9 mouse cellular contexts compared by ENCODE assay signal in the genomic region with DNA sequence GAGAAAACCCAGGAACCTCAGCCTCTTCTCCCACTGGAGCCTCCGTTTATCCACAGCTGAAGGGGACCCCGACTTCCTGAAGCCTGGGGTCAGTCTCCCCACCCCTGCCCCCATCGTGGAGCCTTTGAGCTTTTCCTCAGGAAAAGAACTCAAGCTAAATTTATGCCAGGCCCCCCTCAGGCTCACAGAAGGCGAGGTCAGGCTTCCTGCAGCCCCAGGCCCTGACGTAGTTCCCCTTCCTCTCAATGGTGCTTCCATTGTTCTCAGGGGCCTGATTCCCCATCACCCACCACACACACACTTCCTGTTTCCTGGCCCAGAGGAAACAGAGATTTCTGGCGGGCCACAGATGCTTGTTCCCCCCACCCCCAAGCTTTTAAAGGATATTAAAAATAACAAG. TPM values are rescaled to one million over a fixed set of nuclear protein-coding genes. Genes with fewer than 3 reads are reported as not detected.
A peak's percentile ranks its signal among the peaks of the same experiment; 100 is the strongest.
DNase-seq lines count a peak whose midpoint lies in the region; ATAC-seq and TF ChIP-seq lines count a peak whose summit lies in the region.
"Had no signal": no experiment of that assay in that cellular context is flagged by ENCODE, and none has a peak within 500 bp of the region (broad histone marks: within the 10 kb centered on the region; RNA-seq: fewer than 3 reads in every experiment).

No protein-coding gene starts in this region.

- H3K27me3 ChIP-seq in E14TG2a.4 (ENCODE audit: insufficient read depth, low read length): no peaks in the 10 kb centered on the region
- H3K27me3 ChIP-seq in limb, embryonic 14.5 days (ENCODE audit: control insufficient read depth, insufficient read depth, low read length): no peaks in the 10 kb centered on the region
- H3K27me3 ChIP-seq in neural tube, embryonic 13.5 days: no peaks in the 10 kb centered on the region

- H3K4me2 ChIP-seq in limb, embryonic 14.5 days (replicated peaks; ENCODE audit: low read depth, low read length, severe bottlenecking): no peak overlapping the region
- H3K4me2 ChIP-seq in neural tube, embryonic 13.5 days: no peak overlapping the region

- 49% methylated on average over 6 of the region's 6 CpGs for WGBS in limb, embryonic 14.5 days
- WGBS in neural tube, embryonic 13.5 days: 37% methylated on average over 6 of the region's 6 CpGs

- H3K36me3 ChIP-seq in E14TG2a.4 (ENCODE audit: insufficient read depth, low read length): no peaks in the 10 kb centered on the region
- H3K36me3 ChIP-seq in limb, embryonic 14.5 days (ENCODE audit: control insufficient read depth, insufficient read depth, low read length): no peaks in the 10 kb centered on the region
- no peaks in the 10 kb centered on the region for H3K36me3 ChIP-seq in neural tube, embryonic 13.5 days

- no peaks in the 10 kb centered on the region for H3K9me3 ChIP-seq in E14TG2a.4 (ENCODE audit: low read length)
- no peaks in the 10 kb centered on the region for H3K9me3 ChIP-seq in limb, embryonic 14.5 days (ENCODE audit: control insufficient read depth, low read length)
- H3K9me3 ChIP-seq in neural tube, embryonic 13.5 days: no peaks in the 10 kb centered on the region

- peak; percentile 57 to 68 for DNase-seq in adrenal gland, postnatal 36 days
- peak; percentile 77 for DNase-seq in heart, postnatal 25 days (ENCODE audit: low spot score)
- DNase-seq in limb, embryonic 14.5 days (ENCODE audit: low spot score): no peak
- no peak for DNase-seq in natural killer cell, adult 2 months (ENCODE audit: low spot score in 2 of 2)
- no peak for DNase-seq in right cerebral cortex, adult 18-20 months
- DNase-seq in layer of hippocampus, postnatal 14 days (ENCODE audit: low spot score in 2 of 2): no peak

- ATAC-seq in limb, embryonic 14.5 days (ENCODE audit: low FRiP score, low read depth): peak; percentile 20; the same call in 1 of the 2 replicates
- no peak for ATAC-seq in neural tube, embryonic 13.5 days (ENCODE audit: low read depth)

- peak overlapping the region; percentile 23; the same call in 1 of the 2 replicates for H3K4me3 ChIP-seq in E14TG2a.4 (replicated peaks; ENCODE audit: low read length)
- H3K4me3 ChIP-seq in limb, embryonic 14.5 days (replicated peaks; ENCODE audit: low read length): no peak overlapping the region
- H3K4me3 ChIP-seq in neural tube, embryonic 13.5 days: no peak overlapping the region

- H3K9ac ChIP-seq in limb, embryonic 14.5 days (ENCODE audit: low read depth, low read length, severe bottlenecking): peak overlapping the region; percentile 3; the same call in 1 of the 2 replicates
- no peak overlapping the region for H3K9ac ChIP-seq in neural tube, embryonic 13.5 days

- intact Hi-C loops in heart, postnatal 25 days (cut with DNase I): no loop called here

- no peak for TF ChIP-seq CTCF in E14TG2a.4 (conservative IDR thresholded peaks at IDR 0.05; ENCODE audit: low read length)

- H3K4me1 ChIP-seq in E14TG2a.4 (replicated peaks; ENCODE audit: low read depth, low read length): peaks cover 58% of the 10 kb centered on the region
- H3K4me1 ChIP-seq in limb, embryonic 14.5 days (ENCODE audit: control insufficient read depth, insufficient read depth, low read length): peaks cover 16% of the 10 kb centered on the region
- H3K4me1 ChIP-seq in neural tube, embryonic 13.5 days (replicated peaks): peaks cover 27% of the 10 kb centered on the region

- H3K27ac ChIP-seq in limb, embryonic 14.5 days (replicated peaks; ENCODE audit: low read depth, low read length): peak overlapping the region; percentile 15
- peak overlapping the region; percentile 59 for H3K27ac ChIP-seq in neural tube, embryonic 13.5 days (replicated peaks)

- no peak for TF ChIP-seq POLR2A in limb, embryonic 14.5 days (IDR thresholded peaks at IDR 0.05; ENCODE audit: borderline replicate concordance, extremely low read depth, insufficient read depth, insufficient read length)

RNA-seq across cellular contexts. Expression of gene Egfl7, which starts 1.4 kb away (rescaled TPM):
- 100 to 1,000 TPM in 1 of 2 experiments, 10 to 100 TPM in 1; 86.2 to 127 TPM for total RNA-seq in adrenal gland, postnatal 36 days (2021)
- total RNA-seq in heart, postnatal 25 days (2021): 100 to 1,000 TPM; 149 to 179 TPM
- 262 and 311 TPM in 2 replicates for polyA plus RNA-seq in limb, embryonic 14.5 days (2012; rRNA removed)
- polyA plus RNA-seq in limb, embryonic 14.5 days (2014; fragmentation: Nextera tagmentation; extraction: Ambion mirVana): 104 and 108 TPM in 2 replicates
- 78.3 and 82.0 TPM in 2 replicates for polyA plus RNA-seq in neural tube, embryonic 13.5 days (2015; fragmentation: Nextera tagmentation; extraction: Ambion mirVana)
- total RNA-seq in layer of hippocampus, postnatal 14 days (2021): 10 to 100 TPM; 80.2 to 84.1 TPM

RNA-seq across cellular contexts. Expression of gene Gm20532, which starts 8.1 kb away (rescaled TPM):
- not detected for total RNA-seq in adrenal gland, postnatal 36 days (2021)
- total RNA-seq in heart, postnatal 25 days (2021): not detected
- polyA plus RNA-seq in limb, embryonic 14.5 days (2012; rRNA removed): not detected in 2 replicates
- polyA plus RNA-seq in limb, embryonic 14.5 days (2014; fragmentation: Nextera tagmentation; extraction: Ambion mirVana): not detected in 2 replicates
- not detected in 2 replicates for polyA plus RNA-seq in neural tube, embryonic 13.5 days (2015; fragmentation: Nextera tagmentation; extraction: Ambion mirVana)
- total RNA-seq in layer of hippocampus, postnatal 14 days (2021): not detected
- polyA plus RNA-seq: cortical plate, adult 2 months had no signal

RNA-seq across cellular contexts. Expression of gene Agpat2, which starts 25.8 kb away (rescaled TPM):
- 100 to 1,000 TPM; 301 to 364 TPM for total RNA-seq in adrenal gland, postnatal 36 days (2021)
- total RNA-seq in heart, postnatal 25 days (2021): 10 to 100 TPM; 49.7 to 51.6 TPM
- polyA plus RNA-seq in limb, embryonic 14.5 days (2012; rRNA removed): 27.8 and 35.1 TPM in 2 replicates
- polyA plus RNA-seq in limb, embryonic 14.5 days (2014; fragmentation: Nextera tagmentation; extraction: Ambion mirVana): 24.1 and 28.9 TPM in 2 replicates
- polyA plus RNA-seq in neural tube, embryonic 13.5 days (2015; fragmentation: Nextera tagmentation; extraction: Ambion mirVana): 6.0 and 7.4 TPM in 2 replicates
- 1 to 10 TPM; 1.2 to 1.9 TPM for total RNA-seq in layer of hippocampus, postnatal 14 days (2021)

RNA-seq across cellular contexts. Expression of gene Fam69b, which starts 49.9 kb away (rescaled TPM):
- 1 to 10 TPM; 5.8 to 8.8 TPM for total RNA-seq in adrenal gland, postnatal 36 days (2021)
- total RNA-seq in heart, postnatal 25 days (2021): 10 to 100 TPM; 26.9 to 28.9 TPM
- 42.2 and 62.8 TPM in 2 replicates for polyA plus RNA-seq in limb, embryonic 14.5 days (2012; rRNA removed)
- 47.5 and 54.2 TPM in 2 replicates for polyA plus RNA-seq in limb, embryonic 14.5 days (2014; fragmentation: Nextera tagmentation; extraction: Ambion mirVana)
- polyA plus RNA-seq in neural tube, embryonic 13.5 days (2015; fragmentation: Nextera tagmentation; extraction: Ambion mirVana): 91.8 and 101 TPM in 2 replicates
- 10 to 100 TPM; 73.3 to 76.4 TPM for total RNA-seq in layer of hippocampus, postnatal 14 days (2021)

Comparison
In these comparisons a context has a peak if more than half of its experiments do, and no peak if none do; other contexts are left out.
1. DNase-seq: peak in adrenal gland, postnatal 36 days (2 of 2) and heart, postnatal 25 days (single experiment); none in limb, embryonic 14.5 days (single experiment), natural killer cell, adult 2 months (0 of 2), right cerebral cortex, adult 18-20 months (single experiment) and layer of hippocampus, postnatal 14 days (0 of 2).
2. RNA of gene Agpat2, which starts 25.8 kb away (total RNA-seq): 301 to 364 TPM in adrenal gland, postnatal 36 days and 49.7 to 51.6 TPM in heart, postnatal 25 days; 1.2 to 1.9 TPM in layer of hippocampus, postnatal 14 days; every median in the first group is over 10 times any median in the second.